Mouse (Mus musculus) hindbrain, embryonic 12.5 days (tissue): Measurements from ENCODE around the gene Apip. TPM values are rescaled to one million over a fixed set of nuclear protein-coding genes. Genes with fewer than 3 reads are reported as not detected.

ENCODE experiments used
- ATAC-seq: fragments of 200-750 bp; cut with Nextera tagmentation; 2 replicates; pipeline ENCODE4 v1.8.0; 2017; ENCODE audit warnings: moderate TSS enrichment; ENCODE audit not compliant: low FRiP score
- H3K27ac ChIP-seq: fragments of 300-500 bp; sonication (generic); 2 replicates; pipeline ENCODE4 v1.5.1; 2016; ENCODE audit warnings: mild to moderate bottlenecking
- H3K27me3 ChIP-seq: fragments of 300-500 bp; sonication (generic); 2 replicates; pipeline ENCODE4 v1.6.1; 2016; ENCODE audit warnings: mild to moderate bottlenecking
- H3K36me3 ChIP-seq: fragments of 300-500 bp; sonication (generic); 2 replicates; pipeline ENCODE4 v1.6.1; 2016; ENCODE audit warnings: mild to moderate bottlenecking
- H3K4me1 ChIP-seq: fragments of 300-500 bp; sonication (generic); 2 replicates; pipeline ENCODE4 v1.6.1; 2016
- H3K4me2 ChIP-seq: fragments of 300-500 bp; sonication (generic); replicated peaks from 2 replicates; pipeline ENCODE4 v1.6.1; 2016; ENCODE audit warnings: mild to moderate bottlenecking
- H3K4me3 ChIP-seq: fragments of 300-500 bp; sonication (generic); 2 replicates; pipeline ENCODE4 v1.5.1; 2016; ENCODE audit warnings: mild to moderate bottlenecking
- H3K9ac ChIP-seq: fragments of 300-500 bp; sonication (generic); 2 replicates; pipeline ENCODE4 v1.6.1; 2016; ENCODE audit warnings: mild to moderate bottlenecking, moderate library complexity
- H3K9me3 ChIP-seq: fragments of 300-500 bp; sonication (generic); replicated peaks from 2 replicates; pipeline ENCODE4 v1.6.1; 2016; ENCODE audit warnings: mild to moderate bottlenecking
- WGBS: fragments of 180-500 bp; shearing (Covaris S2); methylation state at CpG from one replicate; pipeline ENCODE4 v1.1.7; 2016; 5-methylcytosine and 5-hydroxymethylcytosine counted together
- polyA plus RNA-seq: library from polyadenylated mRNA; unstranded; fragments of >200 nt; fragmentation: Nextera tagmentation; extraction: Ambion mirVana; gene quantifications from 2 replicates; pipeline ENCODE4 v1.2.1, GENCODE M21; 2016

Gene Apip
- polyA plus RNA-seq, 1 experiment from 2014 or later: 59.7 TPM

- no peak for ATAC-seq
- 86% methylated on average over 5 of the region's 5 CpGs for WGBS
These were observed 43.7 kb downstream of the Apip start for GRCm38 (mm10) chr2:103117212-103117611.

GRCm38 (mm10) chr2:103118324-103119196 lies 45.1 kb downstream of the Apip start:
- Histone ChIP-seq H3K36me3 (no peaks in the 10 kb centered on the region), H3K4me3 (no peak overlapping the region), H3K27ac (no peak overlapping the region), H3K4me1 (no peaks in the 10 kb centered on the region), H3K27me3 (no peaks in the 10 kb centered on the region), H3K4me2 (no peak overlapping the region), H3K9me3 (no peaks in the 10 kb centered on the region), H3K9ac (no peak overlapping the region)
- 73% methylated on average over 6 of the region's 6 CpGs for WGBS
- no peak for ATAC-seq

More at GRCm38 (mm10) chr2:103117212-103117611, 43.7 kb downstream of the Apip start:
- H3K9ac ChIP-seq: no peak overlapping the region
- H3K4me2 ChIP-seq: no peak overlapping the region
- H3K36me3 ChIP-seq: no peaks in the 10 kb centered on the region
- no peaks in the 10 kb centered on the region for H3K27me3 ChIP-seq
- no peaks in the 10 kb centered on the region for H3K4me1 ChIP-seq
- H3K4me3 ChIP-seq: no peak overlapping the region
- H3K9me3 ChIP-seq: no peaks in the 10 kb centered on the region
- H3K27ac ChIP-seq: no peak overlapping the region

- no peak overlapping the region for H3K4me2 ChIP-seq
- no peak overlapping the region for H3K27ac ChIP-seq
- ATAC-seq: no peak
These were observed 45.9 kb downstream of the Apip start for GRCm38 (mm10) chr2:103119197-103119854.

GRCm38 (mm10) chr2:103129676-103130075 lies 56.2 kb downstream of the Apip start:
- Histone ChIP-seq H3K4me3 (no peak overlapping the region), H3K36me3 (no peaks in the 10 kb centered on the region), H3K9ac (no peak overlapping the region), H3K4me1 (0 out of 2 replicates have a peak, but pooled peaks cover 2% of the 10 kb centered on the region), H3K27me3 (no peaks in the 10 kb centered on the region), H3K4me2 (no peak overlapping the region), H3K9me3 (no peaks in the 10 kb centered on the region), H3K27ac (no peak overlapping the region)
- 97% methylated on average over 2 of the region's 2 CpGs for WGBS
- no peak for ATAC-seq

More at GRCm38 (mm10) chr2:103119197-103119854, 45.9 kb downstream of the Apip start:
- H3K9me3 ChIP-seq: no peaks in the 10 kb centered on the region
- no peaks in the 10 kb centered on the region for H3K27me3 ChIP-seq
- 80% methylated on average over 7 of the region's 7 CpGs for WGBS
- no peak overlapping the region for H3K4me3 ChIP-seq
- H3K9ac ChIP-seq: no peak overlapping the region
- no peaks in the 10 kb centered on the region for H3K4me1 ChIP-seq
- no peaks in the 10 kb centered on the region for H3K36me3 ChIP-seq

GRCm38 (mm10) chr2:103131145-103131544 lies 57.7 kb downstream of the Apip start:
- Histone ChIP-seq H3K4me1 (0 out of 2 replicates have a peak, but pooled peaks cover 2% of the 10 kb centered on the region), H3K4me2 (no peak overlapping the region), H3K27ac (no peak overlapping the region), H3K36me3 (no peaks in the 10 kb centered on the region), H3K27me3 (no peaks in the 10 kb centered on the region), H3K9ac (no peak overlapping the region), H3K9me3 (no peaks in the 10 kb centered on the region), H3K4me3 (no peak overlapping the region)
- ATAC-seq: peak; percentile 48; the same call in 1 of the 2 replicates
- WGBS: 29% methylated on average over 4 of the region's 4 CpGs

GRCm38 (mm10) chr2:103138529-103139265 lies 65.2 kb downstream of the Apip start:
- Histone ChIP-seq H3K9me3 (no peaks in the 10 kb centered on the region), H3K4me2 (no peak overlapping the region), H3K4me3 (no peak overlapping the region), H3K4me1 (no peaks in the 10 kb centered on the region), H3K9ac (no peak overlapping the region), H3K27ac (no peak overlapping the region), H3K36me3 (no peaks in the 10 kb centered on the region), H3K27me3 (no peaks in the 10 kb centered on the region)
- ATAC-seq: no peak
- WGBS: 63% methylated on average over 8 of the region's 8 CpGs

Other genes with a start within 250 kb of the Apip start
- gene Cd44, start 172.0 kb upstream of the Apip start, polyA plus RNA-seq: 3.9 and 5.4 TPM in 2 replicates
- gene Pdhx, start 162 bp upstream of the Apip start, polyA plus RNA-seq: 42.4 and 46.4 TPM in 2 replicates
- 0.23 TPM in 1 of 2 replicates, not detected in the other for gene Ehf, start 229.6 kb downstream of the Apip start, polyA plus RNA-seq